Mouse (Mus musculus) heart, embryonic 12.5 days (tissue): ENCODE data around the gene Gja8. TPM values are rescaled to one million over a fixed set of nuclear protein-coding genes. Genes with fewer than 3 reads are reported as not detected.

Source experiments
- ATAC-seq: fragments of 200-750 bp; cut with Nextera tagmentation; 2 replicates; pipeline ENCODE4 v1.8.0; 2017; ENCODE audit warnings: moderate TSS enrichment, moderate library complexity; ENCODE audit not compliant: insufficient number of reproducible peaks, low FRiP score
- H3K27ac ChIP-seq: fragments of 300-500 bp; sonication (generic); 2 replicates; pipeline ENCODE4 v1.5.1; 2016; ENCODE audit warnings: mild to moderate bottlenecking, moderate library complexity; ENCODE audit not compliant: poor library complexity, severe bottlenecking
- H3K27me3 ChIP-seq: fragments of 300-500 bp; sonication (generic); replicated peaks from 2 replicates; pipeline ENCODE4 v1.6.1; 2016; ENCODE audit warnings: mild to moderate bottlenecking, moderate library complexity
- H3K36me3 ChIP-seq: fragments of 300-500 bp; sonication (generic); 2 replicates; pipeline ENCODE4 v1.6.1; 2016; ENCODE audit warnings: mild to moderate bottlenecking, moderate library complexity
- H3K4me1 ChIP-seq: fragments of 300-500 bp; sonication (generic); replicated peaks from 2 replicates; pipeline ENCODE4 v1.6.1; 2016; ENCODE audit warnings: mild to moderate bottlenecking
- H3K4me2 ChIP-seq: fragments of 300-500 bp; sonication (generic); 2 replicates; pipeline ENCODE4 v1.6.1; 2016; ENCODE audit warnings: mild to moderate bottlenecking, moderate library complexity
- H3K4me3 ChIP-seq: fragments of 300-500 bp; sonication (generic); 2 replicates; pipeline ENCODE4 v1.5.1; 2016; ENCODE audit warnings: mild to moderate bottlenecking
- H3K9ac ChIP-seq: fragments of 300-500 bp; sonication (generic); 2 replicates; pipeline ENCODE4 v1.6.1; 2016; ENCODE audit warnings: mild to moderate bottlenecking, moderate library complexity
- H3K9me3 ChIP-seq: fragments of 300-500 bp; sonication (generic); replicated peaks from 2 replicates; pipeline ENCODE4 v1.6.1; 2016; ENCODE audit warnings: mild to moderate bottlenecking, moderate library complexity
- WGBS: fragments of 180-500 bp; shearing (Covaris S2); methylation state at CpG from one replicate; pipeline ENCODE4 v1.1.7; 2016; 5-methylcytosine and 5-hydroxymethylcytosine counted together
- polyA plus RNA-seq: library from polyadenylated mRNA; unstranded; fragments of >200 nt; fragmentation: Nextera tagmentation; extraction: Ambion mirVana; gene quantifications from 2 replicates; pipeline ENCODE4 v1.2.1, GENCODE M21; 2016

Gene Gja8
- polyA plus RNA-seq, 1 experiment from 2014 or later: not detected

- no peak overlapping the region for H3K4me3 ChIP-seq
- no peaks in the 10 kb centered on the region for H3K9me3 ChIP-seq
- WGBS: 80% methylated on average over 4 of the region's 4 CpGs
- H3K9ac ChIP-seq: no peak overlapping the region
- 0 out of 2 replicates have a peak, but pooled peaks cover 3% of the 10 kb centered on the region for H3K27me3 ChIP-seq
- no peaks in the 10 kb centered on the region for H3K4me1 ChIP-seq
- H3K27ac ChIP-seq: no peak overlapping the region
- no peak for ATAC-seq
- H3K36me3 ChIP-seq: no peaks in the 10 kb centered on the region
- H3K4me2 ChIP-seq: no peak overlapping the region
Observed at GRCm38 (mm10) chr3:96924631-96925030, 1.2 kb downstream of the Gja8 start.

GRCm38 (mm10) chr3:96920991-96921390 lies 4.8 kb downstream of the Gja8 start:
- 71% methylated on average over 7 of the region's 7 CpGs for WGBS
- Histone ChIP-seq H3K9me3 (no peaks in the 10 kb centered on the region), H3K27ac (no peak overlapping the region), H3K4me2 (no peak overlapping the region), H3K36me3 (no peaks in the 10 kb centered on the region), H3K4me3 (no peak overlapping the region), H3K27me3 (0 out of 2 replicates have a peak, but pooled peaks cover 4% of the 10 kb centered on the region), H3K9ac (no peak overlapping the region), H3K4me1 (peaks cover 6% of the 10 kb centered on the region; the same call in 1 of the 2 replicates)
- ATAC-seq: no peak

- WGBS: 42% methylated on average over 9 of the region's 9 CpGs
- H3K4me3 ChIP-seq: peak overlapping the region; percentile 90
- peak overlapping the region; percentile 91 for H3K4me2 ChIP-seq
- H3K27me3 ChIP-seq: peaks cover 15% of the 10 kb centered on the region
- H3K9me3 ChIP-seq: no peaks in the 10 kb centered on the region
- no peak overlapping the region for H3K27ac ChIP-seq
- no peaks in the 10 kb centered on the region for H3K36me3 ChIP-seq
- peak overlapping the region; percentile 46; the same call in 1 of the 2 replicates for H3K9ac ChIP-seq
- peaks cover 7% of the 10 kb centered on the region for H3K4me1 ChIP-seq
- no peak; the same call in 1 of the 2 replicates for ATAC-seq
Observed at GRCm38 (mm10) chr3:96905592-96905991, 20.2 kb downstream of the Gja8 start.

GRCm38 (mm10) chr3:96904851-96905541 lies 20.8 kb downstream of the Gja8 start, which contains the start of gene Gpr89:
Gene Gpr89, minus strand, starts transcription at chr3:96905346.
- H3K4me3 ChIP-seq: peak within 1 kb of the TSS; percentile 90
- H3K27me3 ChIP-seq: peaks cover 15% of the 10 kb centered on the region
- no peaks in the 10 kb centered on the region for H3K9me3 ChIP-seq
- peak within 1 kb of the TSS; percentile 91 for H3K9ac ChIP-seq
- H3K4me2 ChIP-seq: peak within 1 kb of the TSS; percentile 91
- no peak within 1 kb of the TSS for H3K27ac ChIP-seq
- H3K4me1 ChIP-seq: peaks cover 7% of the 10 kb centered on the region
- WGBS: under 1% methylated on average over 40 of the region's 40 CpGs
- no peaks in the 10 kb centered on the region for H3K36me3 ChIP-seq
- peak; percentile 97 for ATAC-seq

- H3K9ac ChIP-seq: peak within 1 kb of the TSS; percentile 91
- 16% methylated on average over 14 of the region's 14 CpGs for WGBS
- no peaks in the 10 kb centered on the region for H3K36me3 ChIP-seq
- H3K4me2 ChIP-seq: peak within 1 kb of the TSS; percentile 91
- no peaks in the 10 kb centered on the region for H3K9me3 ChIP-seq
- H3K4me3 ChIP-seq: peak within 1 kb of the TSS; percentile 90
- H3K4me1 ChIP-seq: peaks cover 7% of the 10 kb centered on the region
- no peak for ATAC-seq
- no peak within 1 kb of the TSS for H3K27ac ChIP-seq
- H3K27me3 ChIP-seq: peaks cover 15% of the 10 kb centered on the region
Observed at GRCm38 (mm10) chr3:96904393-96904792, 21.4 kb downstream of the Gja8 start, which contains the start of gene Gja5. Gene Gja5, plus strand, starts transcription at chr3:96904693.

- Histone ChIP-seq H3K27me3 (peaks cover 9% of the 10 kb centered on the region), H3K9me3 (no peaks in the 10 kb centered on the region), H3K4me1 (peaks cover 7% of the 10 kb centered on the region), H3K36me3 (peaks cover 7% of the 10 kb centered on the region), H3K9ac (no peak overlapping the region), H3K27ac (no peak overlapping the region), H3K4me2 (no peak overlapping the region), H3K4me3 (no peak overlapping the region)
- 86% methylated on average over 4 of the region's 4 CpGs for WGBS
- ATAC-seq: no peak
Observed at GRCm38 (mm10) chr3:96902336-96902999, 23.4 kb downstream of the Gja8 start.

GRCm38 (mm10) chr3:96883690-96884089 lies 42.1 kb downstream of the Gja8 start:
- Histone ChIP-seq H3K27me3 (no peaks in the 10 kb centered on the region), H3K4me1 (no peaks in the 10 kb centered on the region), H3K4me2 (no peak overlapping the region), H3K9ac (no peak overlapping the region), H3K4me3 (no peak overlapping the region), H3K36me3 (peaks cover 49% of the 10 kb centered on the region), H3K27ac (no peak overlapping the region), H3K9me3 (no peaks in the 10 kb centered on the region)
- no peak for ATAC-seq
- WGBS: 91% methylated on average over 7 of the region's 7 CpGs

GRCm38 (mm10) chr3:96882061-96882849 lies 43.6 kb downstream of the Gja8 start:
- Histone ChIP-seq H3K36me3 (peaks cover 43% of the 10 kb centered on the region), H3K4me2 (no peak overlapping the region), H3K27me3 (no peaks in the 10 kb centered on the region), H3K9ac (no peak overlapping the region), H3K4me1 (no peaks in the 10 kb centered on the region), H3K9me3 (no peaks in the 10 kb centered on the region), H3K4me3 (no peak overlapping the region), H3K27ac (no peak overlapping the region)
- no peak for ATAC-seq
- WGBS: 91% methylated on average over 14 of the region's 14 CpGs

GRCm38 (mm10) chr3:96881557-96881956 lies 44.3 kb downstream of the Gja8 start:
- Histone ChIP-seq H3K4me3 (no peak overlapping the region), H3K9ac (no peak overlapping the region), H3K9me3 (no peaks in the 10 kb centered on the region), H3K36me3 (peaks cover 42% of the 10 kb centered on the region), H3K4me2 (no peak overlapping the region), H3K27ac (no peak overlapping the region), H3K27me3 (no peaks in the 10 kb centered on the region), H3K4me1 (no peaks in the 10 kb centered on the region)
- WGBS: 85% methylated on average over 6 of the region's 6 CpGs
- ATAC-seq: no peak

- H3K36me3 ChIP-seq: peaks cover 48% of the 10 kb centered on the region
- H3K9ac ChIP-seq: no peak overlapping the region
- ATAC-seq: no peak
Observed at GRCm38 (mm10) chr3:96880385-96880784, 45.4 kb downstream of the Gja8 start.

GRCm38 (mm10) chr3:96879536-96879935 lies 46.3 kb downstream of the Gja8 start:
- no peak for ATAC-seq
- Histone ChIP-seq H3K27me3 (no peaks in the 10 kb centered on the region), H3K27ac (no peak overlapping the region), H3K36me3 (peaks cover 55% of the 10 kb centered on the region), H3K9me3 (no peaks in the 10 kb centered on the region), H3K9ac (no peak overlapping the region), H3K4me1 (no peaks in the 10 kb centered on the region), H3K4me2 (no peak overlapping the region), H3K4me3 (no peak overlapping the region)
- WGBS: 85% methylated on average over 9 of the region's 9 CpGs

More at GRCm38 (mm10) chr3:96880385-96880784, 45.4 kb downstream of the Gja8 start:
- no peak overlapping the region for H3K4me3 ChIP-seq
- H3K4me2 ChIP-seq: no peak overlapping the region
- 75% methylated on average over 4 of the region's 4 CpGs for WGBS
- no peaks in the 10 kb centered on the region for H3K27me3 ChIP-seq
- no peaks in the 10 kb centered on the region for H3K9me3 ChIP-seq
- no peak overlapping the region for H3K27ac ChIP-seq
- H3K4me1 ChIP-seq: no peaks in the 10 kb centered on the region
